Mouse (Mus musculus): ENCODE results near the gene Klf3. TPM values are rescaled to one million over a fixed set of nuclear protein-coding genes. Genes with fewer than 3 reads are reported as not detected.
A peak's percentile ranks its signal among the peaks of the same experiment; 100 is the strongest.

Klf3 gene
- polyA plus RNA-seq, 1 experiment from 2014 or later = 55.2 TPM

DNA sequence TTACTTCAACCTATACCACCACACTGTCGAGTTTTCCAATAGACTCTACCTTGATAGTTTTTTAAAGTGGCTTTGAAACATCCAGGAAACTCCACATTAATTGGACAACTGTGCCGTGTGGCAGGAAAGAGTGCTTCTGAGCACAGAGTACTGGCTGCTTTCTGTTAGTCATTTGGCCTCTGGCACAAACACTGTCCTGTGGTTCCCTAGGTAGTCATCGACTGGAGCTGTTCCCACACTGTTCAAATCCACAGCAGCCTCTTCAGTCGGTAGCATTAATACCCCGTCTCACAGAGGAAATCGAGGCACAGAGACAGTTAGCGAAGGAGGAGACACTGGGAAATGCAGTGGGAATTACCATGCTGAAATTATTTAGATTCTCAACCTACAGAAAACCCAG, 22.3 kb downstream of the Klf3 start:
- Histone ChIP-seq H3K9me3 (no peaks in the 10 kb centered on the region), H3K36me3 (replicated peaks) (peaks cover 100% of the 10 kb centered on the region), H3K4me1 (no peaks in the 10 kb centered on the region), H3K27me3 (replicated peaks; ENCODE audit: low read depth, poor library complexity, severe bottlenecking) (no peaks in the 10 kb centered on the region), H3K4me3 (no peak overlapping the region), H3K27ac (replicated peaks) (no peak overlapping the region)
- no peak for DNase-seq (ENCODE audit: low spot score)
- WGBS = 92% methylated on average over 7 of the region's 7 CpGs

- Histone ChIP-seq H3K4me1 (no peaks in the 10 kb centered on the region), H3K27me3 (replicated peaks; ENCODE audit: low read depth, poor library complexity, severe bottlenecking) (no peaks in the 10 kb centered on the region), H3K4me3 (no peak overlapping the region), H3K36me3 (replicated peaks) (peaks cover 94% of the 10 kb centered on the region), H3K9me3 (no peaks in the 10 kb centered on the region), H3K27ac (replicated peaks) (no peak overlapping the region)
- no peak for DNase-seq (ENCODE audit: low spot score)
- WGBS = 94% methylated on average over 12 of the region's 12 CpGs
These were observed 24.0 kb downstream of the Klf3 start for GRCm38 (mm10) chr5:64827151-64827550.

- 93% methylated on average over 9 of the region's 9 CpGs for WGBS
These were observed 25.1 kb downstream of the Klf3 start for GRCm38 (mm10) chr5:64828314-64828713.

GRCm38 (mm10) chr5:64829606-64830005, 26.4 kb downstream of the Klf3 start:
- Histone ChIP-seq H3K9me3 (no peaks in the 10 kb centered on the region), H3K4me3 (no peak overlapping the region), H3K36me3 (replicated peaks) (peaks cover 80% of the 10 kb centered on the region), H3K27me3 (replicated peaks; ENCODE audit: low read depth, poor library complexity, severe bottlenecking) (no peaks in the 10 kb centered on the region), H3K4me1 (no peaks in the 10 kb centered on the region), H3K27ac (replicated peaks) (no peak overlapping the region)
- 97% methylated on average over 10 of the region's 10 CpGs for WGBS
- no peak for DNase-seq (ENCODE audit: low spot score)

More at GRCm38 (mm10) chr5:64828314-64828713, 25.1 kb downstream of the Klf3 start:
- peaks cover 90% of the 10 kb centered on the region for H3K36me3 ChIP-seq (replicated peaks)
- H3K4me1 ChIP-seq = no peaks in the 10 kb centered on the region
- no peaks in the 10 kb centered on the region for H3K9me3 ChIP-seq
- H3K27me3 ChIP-seq (replicated peaks; ENCODE audit: low read depth, poor library complexity, severe bottlenecking) = no peaks in the 10 kb centered on the region
- DNase-seq (ENCODE audit: low spot score) = no peak
- H3K4me3 ChIP-seq = no peak overlapping the region
- no peak overlapping the region for H3K27ac ChIP-seq (replicated peaks)

- Histone ChIP-seq H3K36me3 (replicated peaks) (peaks cover 69% of the 10 kb centered on the region), H3K4me3 (no peak overlapping the region), H3K27ac (replicated peaks) (no peak overlapping the region), H3K9me3 (no peaks in the 10 kb centered on the region), H3K27me3 (replicated peaks; ENCODE audit: low read depth, poor library complexity, severe bottlenecking) (no peaks in the 10 kb centered on the region), H3K4me1 (no peaks in the 10 kb centered on the region)
- WGBS = 88% methylated on average over 3 of the region's 3 CpGs
- no peak for DNase-seq (ENCODE audit: low spot score)
These were observed 27.6 kb downstream of the Klf3 start for GRCm38 (mm10) chr5:64830773-64831172.

DNA sequence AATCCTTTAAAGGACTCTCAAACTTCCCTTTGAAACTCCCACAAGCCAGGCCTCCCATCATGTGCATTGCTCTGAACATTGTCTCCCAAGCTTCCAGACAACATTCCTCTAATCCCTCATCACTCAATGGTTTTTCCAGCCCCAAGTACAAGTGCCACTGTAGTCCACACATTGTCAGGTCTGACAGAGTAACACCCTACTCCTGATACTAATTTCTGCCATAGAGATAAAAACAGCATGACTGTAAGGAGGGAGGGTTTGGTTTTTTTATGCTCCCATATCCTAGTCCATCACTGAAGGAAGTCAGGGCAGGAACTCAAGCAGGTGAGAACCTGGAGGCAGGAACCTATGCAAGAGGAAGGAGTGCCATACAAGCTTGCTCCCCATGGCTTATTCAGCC, 30.2 kb downstream of the Klf3 start:
- H3K36me3 ChIP-seq (replicated peaks) = peaks cover 42% of the 10 kb centered on the region
- H3K4me3 ChIP-seq = no peak overlapping the region
- H3K9me3 ChIP-seq = peaks cover 3% of the 10 kb centered on the region; the same call in 1 of the 2 replicates
- DNase-seq (ENCODE audit: low spot score) = no peak
- H3K27ac ChIP-seq (replicated peaks) = no peak overlapping the region
- H3K4me1 ChIP-seq = no peaks in the 10 kb centered on the region
- no peaks in the 10 kb centered on the region for H3K27me3 ChIP-seq (replicated peaks; ENCODE audit: low read depth, poor library complexity, severe bottlenecking)

- peaks cover 3% of the 10 kb centered on the region; the same call in 1 of the 2 replicates for H3K9me3 ChIP-seq
These were observed 31.0 kb downstream of the Klf3 start for GRCm38 (mm10) chr5:64834213-64834612.

DNA sequence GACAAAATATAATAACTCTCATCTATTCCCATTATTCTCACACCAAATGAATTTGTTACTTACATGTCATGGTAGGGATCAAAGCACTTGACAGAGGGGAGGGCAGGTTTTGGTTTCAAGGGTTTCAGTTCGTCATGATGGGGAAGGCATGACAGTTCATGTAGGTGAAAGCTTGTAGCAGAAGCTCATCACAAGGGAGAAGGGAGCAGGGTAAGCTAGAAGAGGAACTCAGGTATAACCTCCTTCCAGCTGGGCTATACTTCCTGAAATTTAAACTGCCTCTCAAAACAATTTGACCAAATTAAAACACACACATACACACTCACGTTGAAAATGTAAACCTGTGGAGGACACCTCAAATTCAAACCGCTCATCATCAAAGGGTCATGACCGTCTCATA, 32.1 kb downstream of the Klf3 start:
- 91% methylated on average over 4 of the region's 4 CpGs for WGBS
- no peak overlapping the region for H3K27ac ChIP-seq (replicated peaks)

More at GRCm38 (mm10) chr5:64834213-64834612, 31.0 kb downstream of the Klf3 start:
- H3K27me3 ChIP-seq (replicated peaks; ENCODE audit: low read depth, poor library complexity, severe bottlenecking) = no peaks in the 10 kb centered on the region
- no peak for DNase-seq (ENCODE audit: low spot score)
- H3K36me3 ChIP-seq (replicated peaks) = peaks cover 34% of the 10 kb centered on the region
- H3K4me3 ChIP-seq = no peak overlapping the region
- 84% methylated on average over 1 of the region's 1 CpGs for WGBS
- no peaks in the 10 kb centered on the region for H3K4me1 ChIP-seq
- no peak overlapping the region for H3K27ac ChIP-seq (replicated peaks)

DNA sequence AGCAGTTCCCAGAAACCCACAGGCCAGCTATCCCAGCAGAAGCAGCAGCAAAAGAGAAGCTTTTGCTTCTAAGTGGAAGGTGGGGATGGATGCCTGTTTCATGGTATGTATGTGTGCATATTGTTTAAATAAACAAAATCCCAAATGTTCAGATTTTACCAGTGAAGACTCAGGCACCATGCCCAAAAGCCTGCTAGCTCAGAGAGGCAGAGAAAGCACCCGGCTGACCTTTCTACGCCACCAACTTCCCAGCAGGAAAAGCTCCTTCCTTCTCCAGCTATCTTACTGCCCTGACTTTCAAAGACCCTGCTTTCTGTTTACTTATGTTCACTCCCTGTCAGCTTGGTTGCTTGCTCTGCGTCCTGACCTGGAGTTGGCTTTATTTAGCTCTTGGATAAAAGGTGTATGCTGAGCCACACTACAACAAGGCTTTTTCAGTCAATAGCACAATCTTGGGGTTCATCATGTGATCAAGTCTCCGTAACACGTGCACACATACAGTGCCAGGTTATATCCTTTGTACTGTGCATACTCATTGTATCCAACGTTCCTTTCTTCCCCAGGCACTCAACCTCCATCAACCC, 35.9 kb downstream of the Klf3 start:
- Histone ChIP-seq H3K36me3 (replicated peaks) (no peaks in the 10 kb centered on the region), H3K4me3 (no peak overlapping the region), H3K27ac (replicated peaks) (no peak overlapping the region), H3K27me3 (replicated peaks; ENCODE audit: low read depth, poor library complexity, severe bottlenecking) (no peaks in the 10 kb centered on the region), H3K9me3 (peaks cover 10% of the 10 kb centered on the region; the same call in 1 of the 2 replicates), H3K4me1 (peaks cover 6% of the 10 kb centered on the region; the same call in 1 of the 2 replicates)
- DNase-seq (ENCODE audit: low spot score) = no peak
- WGBS = 75% methylated on average over 6 of the region's 6 CpGs

More for the DNA sequence above, 32.1 kb downstream of the Klf3 start:
- peaks cover 3% of the 10 kb centered on the region; the same call in 1 of the 2 replicates for H3K9me3 ChIP-seq
- H3K4me1 ChIP-seq = peaks cover 6% of the 10 kb centered on the region; the same call in 1 of the 2 replicates
- no peak for DNase-seq (ENCODE audit: low spot score)
- no peak overlapping the region for H3K4me3 ChIP-seq
- peaks cover 23% of the 10 kb centered on the region for H3K36me3 ChIP-seq (replicated peaks)
- no peaks in the 10 kb centered on the region for H3K27me3 ChIP-seq (replicated peaks; ENCODE audit: low read depth, poor library complexity, severe bottlenecking)

GRCm38 (mm10) chr5:64840087-64840486, 36.9 kb downstream of the Klf3 start:
- Histone ChIP-seq H3K4me1 (peaks cover 6% of the 10 kb centered on the region; the same call in 1 of the 2 replicates), H3K9me3 (peaks cover 12% of the 10 kb centered on the region; the same call in 1 of the 2 replicates), H3K4me3 (no peak overlapping the region), H3K27me3 (replicated peaks; ENCODE audit: low read depth, poor library complexity, severe bottlenecking) (no peaks in the 10 kb centered on the region), H3K36me3 (replicated peaks) (no peaks in the 10 kb centered on the region), H3K27ac (replicated peaks) (0 out of 2 replicates have a peak overlapping the region, but pooled peaks have one; percentile 30)
- DNase-seq (ENCODE audit: low spot score) = no peak
- WGBS = 56% methylated on average over 1 of the region's 1 CpGs

- WGBS = 89% methylated on average over 3 of the region's 3 CpGs
- H3K36me3 ChIP-seq (replicated peaks) = no peaks in the 10 kb centered on the region
These were observed 41.4 kb downstream of the Klf3 start for GRCm38 (mm10) chr5:64844622-64845021.

DNA sequence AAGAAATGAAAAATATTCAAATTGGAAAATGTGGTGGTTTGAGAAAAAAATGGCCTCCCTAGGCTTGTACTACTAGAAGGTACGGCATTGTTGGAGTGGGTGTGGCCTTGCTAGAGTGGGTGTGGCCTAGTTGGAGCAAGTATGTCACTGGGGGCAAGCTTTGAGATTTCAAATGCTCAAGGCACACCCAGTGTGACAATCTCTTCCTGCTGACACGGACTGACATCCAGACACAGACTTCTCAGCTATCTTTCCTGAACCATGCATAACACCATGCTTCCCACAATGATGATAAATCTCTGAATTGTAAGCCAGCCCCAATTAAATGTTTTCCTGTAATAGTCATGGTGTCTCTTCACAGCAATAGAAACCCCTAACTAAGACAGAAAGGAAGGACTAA, 44.1 kb downstream of the Klf3 start:
- no peak for DNase-seq (ENCODE audit: low spot score)
- H3K27me3 ChIP-seq (replicated peaks; ENCODE audit: low read depth, poor library complexity, severe bottlenecking) = no peaks in the 10 kb centered on the region
- H3K4me3 ChIP-seq = no peak overlapping the region
- H3K36me3 ChIP-seq (replicated peaks) = no peaks in the 10 kb centered on the region
- 78% methylated on average over 2 of the region's 2 CpGs for whole genome bisulfite sequencing
- H3K9me3 ChIP-seq = peaks cover 14% of the 10 kb centered on the region; the same call in 1 of the 2 replicates
- H3K27ac ChIP-seq (replicated peaks) = no peak overlapping the region
- no peaks in the 10 kb centered on the region for H3K4me1 ChIP-seq

More at GRCm38 (mm10) chr5:64844622-64845021, 41.4 kb downstream of the Klf3 start:
- Histone ChIP-seq H3K4me3 (no peak overlapping the region), H3K27ac (replicated peaks) (no peak overlapping the region), H3K27me3 (replicated peaks; ENCODE audit: low read depth, poor library complexity, severe bottlenecking) (no peaks in the 10 kb centered on the region), H3K9me3 (peaks cover 14% of the 10 kb centered on the region; the same call in 1 of the 2 replicates), H3K4me1 (peaks cover 6% of the 10 kb centered on the region; the same call in 1 of the 2 replicates)
- DNase-seq (ENCODE audit: low spot score) = no peak

GRCm38 (mm10) chr5:64849892-64850291, 46.7 kb downstream of the Klf3 start:
- H3K9me3 ChIP-seq = peaks cover 9% of the 10 kb centered on the region; the same call in 1 of the 2 replicates
- DNase-seq (ENCODE audit: low spot score) = no peak
- H3K36me3 ChIP-seq (replicated peaks) = no peaks in the 10 kb centered on the region
- H3K27ac ChIP-seq (replicated peaks) = no peak overlapping the region
- peaks cover 7% of the 10 kb centered on the region for H3K4me1 ChIP-seq
- no peaks in the 10 kb centered on the region for H3K27me3 ChIP-seq (replicated peaks; ENCODE audit: low read depth, poor library complexity, severe bottlenecking)
- no peak overlapping the region for H3K4me3 ChIP-seq
- 90% methylated on average over 7 of the region's 7 CpGs for WGBS
